Mouse (Mus musculus) brain, embryonic 14.5 days (tissue): ENCODE measurements at regions not wholly inside any gene's neighbourhood (a gene's known extent, or its start where the extent isn't known, plus 50 kb on each side); places are given as distances from the start of the nearest gene placed in this dataset.

Experiments used
- CTCF ChIP-seq: fragments of 200-500 bp; IDR thresholded peaks from 2 replicates; pipeline ENCODE4 v1.5.1; 2012; ENCODE audit warnings: inconsistent platforms, mild to moderate bottlenecking, moderate library complexity, borderline replicate concordance; ENCODE audit not compliant: insufficient read depth, insufficient read length; ENCODE audit errors: extremely low read depth
- POLR2A ChIP-seq: fragments of 200-500 bp; IDR thresholded peaks from 2 replicates; pipeline ENCODE4 v1.6.1; 2012; ENCODE audit warnings: mild to moderate bottlenecking, inconsistent platforms, borderline replicate concordance; ENCODE audit not compliant: poor library complexity, insufficient read depth, insufficient read length, severe bottlenecking; ENCODE audit errors: extremely low read depth

GRCm38 (mm10) chr13:91306545-91306944 lies 82.8 kb upstream of the Atg10 start:
- TF ChIP-seq POLR2A (no peak), CTCF (no peak)
